Mouse (Mus musculus): ENCODE data around the gene Asic4.

Gene Asic4

DNA sequence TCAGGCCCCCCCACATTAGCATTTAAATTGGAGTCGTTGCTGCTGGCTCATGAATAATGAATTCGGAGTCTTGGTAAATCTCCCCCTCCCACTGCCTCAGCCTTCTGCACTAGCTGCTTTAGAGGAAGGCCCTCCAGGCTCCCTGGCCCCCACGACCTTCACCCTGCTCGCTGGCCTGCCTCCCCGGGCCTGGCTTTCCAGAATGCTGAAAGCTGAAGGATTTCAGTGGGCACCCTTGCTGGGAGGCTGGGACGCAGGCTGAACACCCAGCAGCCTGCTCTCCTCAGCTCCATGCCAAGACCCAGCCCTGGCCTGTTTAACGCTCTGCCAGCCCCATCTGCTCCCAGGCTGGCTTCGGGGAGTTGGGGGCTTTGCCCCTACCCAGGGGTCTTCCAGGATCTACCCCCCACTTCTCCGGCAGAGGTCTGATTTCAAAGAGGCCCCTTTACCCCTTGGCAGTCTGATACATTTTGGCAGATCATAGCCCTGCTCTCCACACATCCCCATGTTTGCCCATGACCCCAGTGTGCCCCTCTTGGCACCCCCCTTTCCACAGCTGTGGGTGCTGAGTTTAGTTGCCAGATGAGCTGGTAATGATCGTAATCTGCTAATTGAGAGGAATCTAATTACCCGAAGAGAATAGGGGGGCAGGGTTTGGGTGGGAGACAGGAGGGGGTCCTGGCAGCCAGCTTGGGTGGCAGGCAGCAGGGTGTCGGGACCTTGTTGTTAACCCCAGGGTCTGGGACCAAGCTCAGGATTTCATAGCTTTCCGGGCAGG is 6.8 kb upstream of the Asic4 start:
- DNase-seq (ENCODE audit: low read depth): no peak

DNA sequence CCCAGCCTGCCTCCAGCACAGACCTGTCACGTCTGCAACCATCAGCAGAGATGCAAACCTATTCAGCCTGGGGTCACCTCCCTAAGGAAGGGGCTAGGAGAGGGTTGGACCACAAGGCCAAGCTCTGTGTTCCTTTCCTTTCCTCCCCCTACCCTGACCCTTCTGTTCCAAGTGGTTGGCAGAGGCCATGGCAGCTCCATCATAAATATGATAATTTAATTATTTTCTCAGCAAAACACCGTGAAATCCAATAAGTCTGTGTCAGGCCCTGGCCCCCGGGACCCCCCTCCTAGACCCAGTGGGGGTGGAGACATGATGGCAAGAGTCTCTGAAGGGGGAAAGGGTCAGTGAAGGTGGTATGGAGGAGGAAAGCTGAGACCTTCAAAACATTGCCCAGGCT is 6.0 kb upstream of the Asic4 start:
- no peak for DNase-seq (ENCODE audit: low read depth)

DNA sequence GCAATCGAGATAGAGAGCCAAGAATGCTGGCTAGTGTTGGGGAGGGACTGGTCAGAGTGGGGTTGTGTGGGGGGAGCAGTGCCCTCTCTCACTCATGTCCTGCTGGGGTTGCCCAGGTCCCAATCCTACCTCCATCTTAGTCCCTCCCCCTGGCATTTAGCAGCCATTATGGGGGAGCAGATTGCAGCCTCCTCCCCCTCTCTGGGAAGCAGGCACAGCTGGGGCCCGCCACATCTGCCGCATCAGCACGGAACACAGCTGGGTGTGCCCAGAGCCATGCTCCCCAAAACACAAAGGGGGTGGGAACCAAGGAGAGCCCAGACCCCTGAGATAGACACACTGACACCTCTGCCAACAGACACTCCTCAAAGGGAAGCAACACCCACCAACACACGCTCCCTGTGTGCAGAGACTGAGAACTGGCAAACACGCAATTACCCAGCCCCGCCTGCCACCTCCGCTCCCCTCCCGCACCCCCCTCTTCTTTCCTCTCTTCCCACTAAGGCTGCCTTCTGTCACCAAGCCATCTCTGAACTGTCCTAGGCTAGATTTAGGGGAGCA is 5.0 kb upstream of the Asic4 start:
- DNase-seq (ENCODE audit: low read depth): no peak

DNA sequence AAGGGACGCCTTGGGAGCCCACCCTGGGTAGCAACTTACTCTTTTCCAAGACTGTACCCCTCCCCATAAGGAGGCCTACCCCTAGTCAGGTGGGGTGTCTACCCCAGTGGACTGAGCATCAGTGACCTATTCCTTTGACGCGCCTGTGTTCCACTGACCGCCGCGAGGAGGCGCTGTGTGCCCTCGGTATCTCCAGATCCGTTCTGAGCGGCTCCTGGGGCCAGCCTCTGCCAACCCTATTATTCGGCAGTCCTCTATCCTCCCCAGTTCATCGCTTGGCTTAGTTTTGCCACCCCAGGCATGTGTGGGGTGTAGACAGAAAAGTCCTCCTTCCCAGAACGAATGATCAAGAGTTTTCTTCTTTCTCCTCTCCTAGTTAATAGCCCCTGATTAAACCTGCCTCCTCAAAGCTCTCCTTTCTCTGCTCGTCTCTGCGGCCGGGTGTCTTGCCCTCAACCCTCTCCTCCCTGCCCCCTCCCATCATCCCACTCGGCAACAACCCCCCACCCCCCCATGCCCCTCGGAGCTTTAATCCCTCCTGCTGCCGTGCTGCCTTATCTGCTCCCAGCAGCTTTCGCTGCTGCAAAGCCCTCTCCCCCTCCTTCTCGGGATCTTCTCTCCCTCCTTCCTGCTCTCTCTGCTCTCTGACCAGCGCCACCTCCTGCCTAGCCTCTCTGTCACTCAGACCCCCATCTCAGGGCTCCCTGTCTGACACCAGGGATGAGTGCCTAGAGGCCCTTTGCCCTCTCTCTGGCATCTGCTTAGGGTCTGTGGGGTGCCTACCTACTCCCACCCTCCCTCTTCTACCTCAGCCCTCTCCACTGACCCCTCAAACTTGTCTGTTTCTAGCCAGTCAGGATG is 4.3 kb upstream of the Asic4 start:
- peak; percentile 79 for DNase-seq (ENCODE audit: low read depth)

DNA sequence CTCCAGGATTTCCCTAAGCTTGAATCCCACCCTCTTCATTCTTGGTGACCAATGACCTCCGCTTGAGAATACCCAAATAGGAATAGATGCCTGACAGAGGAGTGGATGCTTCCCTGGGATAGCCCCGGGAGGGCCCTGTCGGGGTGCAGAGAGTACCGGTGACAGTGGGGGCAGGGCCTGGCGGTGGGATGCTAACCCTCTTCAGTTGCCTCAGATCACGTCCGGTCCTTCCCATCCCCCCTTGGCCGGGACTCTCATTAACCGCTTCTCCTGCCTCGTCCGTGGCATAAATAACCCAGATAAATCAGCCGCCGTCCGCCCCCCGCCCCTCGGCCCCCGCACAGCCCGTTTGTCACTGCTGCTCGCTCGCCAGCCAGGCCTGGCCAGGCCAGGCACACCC is 3.6 kb upstream of the Asic4 start:
- no peak for DNase-seq (ENCODE audit: low read depth)

DNA sequence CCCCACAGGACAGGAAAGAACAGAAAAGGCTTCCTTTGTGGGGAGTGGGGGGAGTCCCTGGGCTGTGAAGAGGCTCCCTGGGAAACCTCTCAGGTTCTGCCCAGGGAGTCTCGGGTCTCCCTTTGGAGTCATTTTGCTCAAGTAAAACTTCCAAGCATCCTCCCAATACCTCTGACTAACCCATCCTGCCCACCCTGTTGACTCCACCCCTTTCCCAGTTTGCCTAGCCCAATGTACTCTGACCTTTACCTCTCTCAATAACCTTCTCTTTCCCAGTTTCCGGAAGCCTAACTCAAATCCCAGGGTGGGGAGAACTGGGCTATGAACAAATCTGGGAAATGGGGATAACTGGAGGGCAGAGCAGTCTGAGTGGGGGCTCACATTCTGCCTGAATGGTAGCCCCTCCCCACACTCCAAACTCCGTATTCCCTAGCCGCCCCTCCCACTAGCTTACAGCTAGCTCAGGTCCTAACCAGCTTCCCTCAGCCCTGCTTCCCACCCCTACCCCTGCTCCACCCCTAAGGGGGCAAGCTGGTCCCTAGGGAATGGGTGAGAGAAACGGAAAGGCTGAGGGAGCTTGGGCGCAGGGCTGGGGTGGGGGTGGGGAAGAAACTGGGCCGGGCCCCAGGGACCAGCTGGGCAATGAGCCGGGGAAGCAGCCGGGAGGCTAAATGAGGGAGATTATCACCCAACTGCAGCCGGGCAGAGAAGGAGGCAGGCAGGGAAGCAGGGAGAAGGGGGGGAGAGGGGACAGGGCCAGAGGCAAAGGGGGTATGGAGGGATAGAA is 2.8 kb upstream of the Asic4 start:
- DNase-seq (ENCODE audit: low read depth): no peak

DNA sequence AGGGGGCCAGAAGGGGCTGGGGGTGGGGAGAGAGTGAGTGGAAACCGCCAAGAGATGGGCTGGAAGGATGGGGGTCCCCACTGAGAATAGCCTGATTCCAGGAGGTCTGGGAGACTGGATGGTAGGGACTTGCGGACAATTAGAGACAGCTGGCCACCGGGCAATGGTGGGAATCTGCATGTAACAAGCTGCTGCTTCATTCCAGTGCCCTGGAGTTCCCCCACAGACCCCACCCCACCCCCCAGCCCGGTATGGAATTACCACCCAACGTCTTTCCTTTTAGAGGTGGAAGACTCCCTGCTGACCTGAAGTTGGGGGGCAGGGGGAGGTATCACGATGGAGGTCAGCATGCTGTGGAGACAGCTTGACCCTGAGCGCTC is 2.2 kb upstream of the Asic4 start:
- DNase-seq (ENCODE audit: low read depth): no peak

DNA sequence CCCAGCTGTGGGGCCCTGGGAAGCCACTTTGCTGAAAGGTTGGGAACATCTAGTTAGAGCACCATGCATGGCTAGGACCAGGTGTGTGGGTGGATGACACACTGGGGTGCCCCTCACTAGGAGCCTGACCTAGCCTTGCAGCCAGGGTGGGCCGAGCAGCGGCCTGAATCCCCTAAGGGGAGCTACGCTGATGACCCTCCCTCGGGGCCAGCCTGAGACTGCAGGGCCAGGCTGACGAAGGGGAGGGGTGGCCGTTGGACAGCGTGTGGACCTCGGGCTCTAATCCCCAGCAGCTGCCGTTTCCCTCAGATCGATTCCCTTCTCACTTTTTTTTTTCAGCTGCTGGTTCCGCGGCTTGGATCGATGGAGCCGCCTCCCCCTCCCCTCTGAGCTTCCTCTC is 1.3 kb upstream of the Asic4 start:
- no peak for DNase-seq (ENCODE audit: low read depth)

DNA sequence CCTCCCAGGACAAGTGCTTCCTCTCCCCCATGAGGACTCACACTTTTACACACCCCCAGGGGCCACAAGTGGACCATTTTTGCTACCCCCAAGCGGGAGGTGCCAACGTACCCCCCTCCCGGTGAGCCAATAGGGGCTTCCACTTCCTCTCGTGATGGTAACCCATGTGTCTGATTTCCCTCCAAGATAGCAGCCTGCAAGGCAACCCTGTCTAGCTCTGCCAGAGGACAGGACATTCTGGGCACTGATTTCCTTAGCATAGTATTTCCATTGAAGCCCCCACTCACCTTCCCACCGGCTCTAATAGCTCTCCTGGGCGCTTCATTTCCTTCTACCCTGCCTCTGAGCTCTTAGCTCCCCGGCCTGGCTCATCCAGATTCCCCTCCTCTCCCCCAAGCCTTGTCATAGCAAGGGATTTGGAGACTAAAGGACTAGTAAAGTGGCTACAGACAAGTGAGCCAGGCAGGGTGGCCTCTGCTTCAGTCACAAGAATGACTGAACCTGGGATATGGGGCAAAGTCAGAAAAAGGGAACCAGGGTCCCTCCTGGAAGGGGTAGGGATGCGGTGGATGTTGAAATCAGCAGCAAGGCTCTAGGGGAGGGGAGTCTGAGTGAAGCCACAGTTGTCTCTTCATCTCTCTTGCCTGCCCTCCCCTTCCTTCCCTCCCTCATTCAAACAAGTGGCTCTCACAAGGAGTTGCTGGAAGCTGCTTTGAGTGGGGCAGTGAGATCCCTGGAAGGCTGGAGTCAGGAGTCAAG is 680 bp upstream of the Asic4 start:
- DNase-seq (ENCODE audit: low read depth): no peak

DNA sequence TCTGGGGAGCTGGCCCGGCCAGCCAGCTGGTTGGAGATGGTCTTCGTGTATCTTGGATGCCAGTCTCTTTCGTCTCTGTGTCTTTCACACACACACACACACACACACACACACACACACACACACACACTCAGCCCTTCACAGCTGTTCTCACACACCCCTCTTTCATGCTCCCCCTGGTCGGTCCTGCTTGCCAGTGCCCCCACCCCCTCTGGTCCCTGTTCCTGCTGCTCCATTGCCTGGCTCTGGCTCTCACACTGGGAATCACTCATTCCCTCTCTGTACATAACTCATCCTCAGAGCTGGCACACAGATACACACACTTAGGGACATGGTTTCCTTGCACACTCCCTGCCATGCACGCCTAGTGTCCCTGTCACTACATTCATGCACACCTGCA is 1.7 kb downstream of the Asic4 start:
- no peak for DNase-seq (ENCODE audit: low read depth)

DNA sequence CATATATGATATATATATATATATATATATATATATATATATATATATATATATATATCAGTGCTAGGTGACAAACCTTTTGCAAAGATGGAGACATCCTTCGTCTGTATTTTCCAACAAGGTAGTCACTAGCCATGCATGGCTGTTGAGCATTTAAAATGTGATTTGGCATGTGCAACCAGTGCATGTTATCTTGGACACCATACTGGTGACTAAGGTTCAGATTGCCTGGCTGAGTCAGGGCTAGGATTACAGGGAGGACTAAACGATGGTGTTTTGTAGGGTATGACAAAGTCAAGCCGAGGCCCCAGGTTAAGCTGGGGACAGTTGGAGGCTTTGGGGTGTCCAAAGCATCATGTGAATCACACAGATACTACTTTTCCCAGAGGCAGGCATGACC is 5.2 kb downstream of the Asic4 start:
- DNase-seq (ENCODE audit: low read depth): no peak

DNA sequence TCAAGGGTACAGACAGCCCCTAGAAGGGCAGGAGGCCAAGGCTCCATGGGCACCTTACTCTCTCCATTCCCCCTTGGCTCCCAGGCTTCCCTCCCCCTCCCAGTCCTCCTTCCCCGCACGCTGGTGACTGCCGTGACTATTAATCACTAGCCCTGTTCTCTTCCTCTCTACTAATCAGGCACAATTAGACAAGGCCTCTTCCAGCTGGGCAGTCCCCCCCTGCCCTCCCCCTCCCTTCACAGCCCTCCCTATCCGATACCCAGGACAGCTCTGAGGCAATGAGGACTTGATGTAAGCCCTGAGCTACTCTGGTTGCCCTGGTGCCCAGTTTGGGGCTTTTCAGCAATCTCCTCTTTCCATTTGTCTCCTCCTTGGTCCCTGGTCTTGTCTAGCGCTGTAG is 5.7 kb downstream of the Asic4 start:
- no peak for DNase-seq (ENCODE audit: low read depth)

DNA sequence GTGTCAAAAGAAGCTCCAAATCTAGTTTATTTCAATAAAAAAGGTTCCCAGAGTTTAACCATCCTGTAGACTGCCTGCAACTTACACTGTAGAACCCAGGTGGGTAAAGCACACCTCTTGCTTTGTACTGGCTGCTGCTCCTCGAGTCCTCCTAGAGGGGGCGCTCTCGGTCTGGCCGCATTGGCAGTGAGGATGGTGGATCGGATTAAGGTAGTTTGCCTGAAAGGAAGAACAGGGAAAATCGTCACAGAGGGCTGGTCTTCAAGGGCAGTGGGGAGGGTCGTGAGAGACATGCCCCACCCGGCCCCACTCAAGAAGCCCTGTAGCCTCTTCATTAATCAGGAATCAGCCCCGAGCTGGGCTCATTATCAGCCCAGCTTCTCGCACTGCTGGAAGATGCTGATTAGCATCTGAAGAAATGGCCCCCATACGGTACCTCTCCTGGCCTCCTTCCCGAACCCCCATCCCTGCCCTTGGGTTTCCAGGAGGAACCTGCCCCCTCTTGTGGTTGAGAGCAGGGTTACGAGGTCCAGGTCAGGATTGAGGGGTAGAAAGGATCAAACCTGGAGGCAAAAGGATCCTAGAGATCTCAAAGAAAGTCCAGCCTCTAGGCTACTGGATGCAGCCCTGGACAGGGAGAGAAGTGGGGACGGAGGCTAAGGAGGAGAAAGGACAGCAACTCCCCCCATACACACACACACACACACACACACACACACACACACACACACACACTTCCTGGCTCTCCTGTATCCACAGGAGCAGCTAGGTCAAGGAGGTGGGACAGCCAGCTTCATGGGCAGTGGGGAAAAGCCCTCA is 6.7 kb downstream of the Asic4 start:
- peak; percentile 45 for DNase-seq (ENCODE audit: low read depth)

DNA sequence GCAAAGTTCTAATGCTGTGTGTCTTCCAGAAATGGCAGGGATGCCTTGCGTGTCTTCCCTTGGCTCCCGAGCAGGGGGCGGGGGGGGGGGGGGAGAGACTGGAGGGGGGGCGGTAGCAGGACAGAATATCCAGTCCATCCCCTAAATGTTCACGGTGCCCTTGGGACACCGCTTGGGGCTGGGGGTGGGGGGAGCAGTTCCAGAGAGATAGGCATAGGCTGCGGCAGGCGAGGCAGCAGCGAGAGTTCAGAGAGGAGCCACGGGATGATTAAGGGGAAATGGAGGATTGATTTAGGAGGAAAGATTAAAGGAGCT is 7.4 kb downstream of the Asic4 start:
- DNase-seq (ENCODE audit: low read depth): no peak

DNA sequence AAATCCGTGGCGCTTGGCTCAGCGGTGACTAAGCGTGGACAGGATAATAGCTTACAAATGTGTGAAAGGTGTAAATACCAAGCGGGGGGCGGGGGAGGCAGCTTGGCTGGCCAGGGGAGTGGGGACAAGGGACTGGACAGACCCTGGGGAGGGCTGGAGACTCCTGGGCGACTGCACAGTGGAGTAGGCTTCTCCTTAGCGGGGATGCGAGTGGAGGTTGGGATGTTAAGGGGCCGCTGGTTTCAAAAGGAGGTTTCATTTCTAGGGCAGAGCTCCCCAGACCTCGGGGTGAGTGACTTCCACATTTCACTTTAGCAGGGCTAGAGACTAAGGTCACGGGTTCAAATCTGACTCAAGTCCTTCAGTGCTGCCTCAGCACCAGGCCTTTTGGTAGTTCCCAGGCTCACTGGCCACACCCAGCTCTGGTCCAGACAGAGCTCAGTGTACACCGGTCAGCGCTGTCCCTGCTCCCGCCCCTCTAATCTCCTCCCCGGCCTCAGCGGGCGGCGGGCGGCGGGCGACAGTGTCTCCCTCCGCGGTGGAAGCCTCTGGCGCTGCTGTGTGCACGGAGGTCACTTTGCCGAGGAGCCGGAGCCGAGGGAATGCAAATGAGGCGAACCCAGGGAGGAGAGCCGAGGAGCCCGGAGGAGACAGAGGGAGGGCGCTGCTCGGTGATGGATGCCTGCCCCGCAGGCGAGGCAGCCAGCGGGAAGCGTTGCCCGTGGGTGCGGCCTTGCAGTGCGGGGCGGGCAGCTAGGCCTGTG is 8.0 kb downstream of the Asic4 start:
- DNase-seq (ENCODE audit: low read depth): no peak

DNA sequence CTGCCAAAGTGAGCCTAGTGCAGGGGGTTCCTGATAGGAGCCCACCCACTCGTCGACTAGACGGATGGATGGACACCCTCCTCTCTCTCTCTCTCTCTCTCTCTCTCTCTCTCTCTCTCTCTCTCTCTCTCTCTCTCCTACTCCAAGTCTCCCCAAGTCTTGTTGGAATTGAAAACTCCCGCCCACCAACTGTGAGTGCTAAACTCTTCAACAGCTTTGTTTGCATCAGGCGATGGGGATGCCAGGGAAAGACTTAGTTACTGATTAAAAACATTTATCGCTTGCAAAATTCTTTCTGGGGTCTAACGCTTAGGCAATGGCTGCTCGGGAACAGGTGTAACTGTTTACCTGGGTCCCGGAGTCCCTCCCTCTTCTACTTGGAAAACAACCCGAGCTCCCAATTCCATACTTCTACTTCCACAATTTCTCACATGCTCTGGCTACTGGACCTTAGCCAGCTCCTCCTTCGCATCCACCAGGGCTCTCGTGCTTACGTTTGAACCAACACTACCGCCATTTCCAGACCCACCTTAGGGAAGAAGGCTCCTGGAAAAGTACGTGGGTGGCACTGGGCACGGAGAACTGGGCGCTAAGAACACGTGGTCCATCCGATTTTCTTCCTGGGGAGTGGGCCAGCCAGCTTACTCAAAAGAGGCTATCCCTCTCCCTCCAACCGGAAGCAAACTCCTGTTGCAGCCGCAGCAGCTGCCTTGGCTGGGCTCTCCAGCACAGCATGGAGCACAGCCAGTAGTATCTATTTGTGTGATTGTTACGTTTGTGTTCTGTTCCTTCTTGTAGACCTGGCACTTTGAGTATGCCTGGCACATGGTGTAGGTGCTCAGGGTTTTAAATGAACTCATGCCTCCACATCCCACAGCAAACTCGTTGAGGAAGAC is 8.8 kb downstream of the Asic4 start:
- no peak for DNase-seq (ENCODE audit: low read depth)

DNA sequence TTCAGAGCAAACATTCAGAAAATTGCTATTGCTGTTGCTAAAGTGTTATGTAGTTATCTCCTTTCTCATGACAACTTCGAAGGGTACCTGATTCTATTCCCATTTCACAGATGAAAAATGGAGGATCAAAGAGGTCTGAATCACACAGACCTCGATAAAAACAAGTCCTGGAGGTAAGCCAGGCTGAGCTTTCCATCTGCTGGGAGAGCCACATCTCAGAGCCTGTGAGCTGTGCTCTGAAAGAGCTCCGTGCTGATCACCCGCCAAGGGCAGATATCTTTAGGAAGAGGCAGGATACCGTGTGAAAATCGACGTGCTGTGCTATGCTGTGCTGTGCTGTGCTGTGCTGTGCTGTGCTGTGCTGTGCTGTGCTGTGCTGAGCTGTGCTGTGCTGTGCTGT is 10.1 kb downstream of the Asic4 start:
- DNase-seq (ENCODE audit: low read depth): no peak

DNA sequence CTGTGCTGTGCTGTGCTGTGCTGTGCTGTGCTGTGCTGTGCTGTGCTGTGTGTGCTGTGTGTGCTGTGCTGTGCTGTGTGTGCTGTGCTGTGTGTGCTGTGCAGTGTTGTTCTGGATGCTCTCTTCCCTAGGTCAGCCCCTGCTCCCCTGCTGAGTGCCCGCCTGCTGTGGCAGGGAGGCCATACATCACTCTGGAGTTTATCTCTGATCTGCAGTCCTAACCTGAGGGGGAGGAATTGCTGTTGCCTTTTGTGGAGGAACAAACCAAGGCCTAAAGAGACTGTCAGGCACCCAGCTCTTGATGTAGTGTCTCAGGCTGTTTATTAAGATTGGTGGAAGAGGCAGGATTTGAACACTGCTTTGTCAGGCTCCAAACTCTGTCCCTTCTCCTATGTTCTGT is 12.4 kb downstream of the Asic4 start:
- DNase-seq (ENCODE audit: low read depth): no peak

DNA sequence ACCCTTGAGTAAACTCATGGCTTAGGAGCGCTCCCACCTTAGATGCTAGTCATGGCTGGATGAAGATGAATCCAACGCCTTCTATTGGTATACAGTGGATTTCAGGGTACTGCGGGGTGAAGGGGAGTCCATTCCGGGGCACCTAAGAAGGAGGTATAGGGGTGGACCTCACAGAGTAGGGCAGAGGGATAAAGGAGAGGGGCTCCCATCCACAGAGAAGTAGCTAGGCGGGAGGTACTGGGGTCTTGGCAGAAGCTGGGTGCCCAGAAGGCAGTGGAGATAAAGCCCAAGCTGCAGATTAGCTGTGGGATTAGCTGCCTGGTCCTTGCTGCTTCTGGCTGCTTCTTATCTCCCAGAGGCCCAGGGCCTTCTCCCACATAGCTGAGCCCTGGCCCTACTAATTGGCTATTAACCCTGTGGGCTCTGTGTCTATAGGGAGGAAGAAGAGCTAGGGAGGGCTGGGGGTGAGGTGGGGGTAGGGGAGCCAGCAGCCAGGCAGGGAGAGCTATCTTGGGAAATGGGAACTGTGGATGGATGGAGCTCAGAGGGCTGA is 13.5 kb downstream of the Asic4 start:
- DNase-seq (ENCODE audit: low read depth): no peak

Measured in induced T-regulatory cell, adult 2 months (primary cell).